Mouse (Mus musculus): ENCODE results near the gene Tril. TPM values are rescaled to one million over a fixed set of nuclear protein-coding genes. Genes with fewer than 3 reads are reported as not detected.

Tril gene
- not detected for polyA plus RNA-seq (2017; shearing (Covaris generic))

DNA sequence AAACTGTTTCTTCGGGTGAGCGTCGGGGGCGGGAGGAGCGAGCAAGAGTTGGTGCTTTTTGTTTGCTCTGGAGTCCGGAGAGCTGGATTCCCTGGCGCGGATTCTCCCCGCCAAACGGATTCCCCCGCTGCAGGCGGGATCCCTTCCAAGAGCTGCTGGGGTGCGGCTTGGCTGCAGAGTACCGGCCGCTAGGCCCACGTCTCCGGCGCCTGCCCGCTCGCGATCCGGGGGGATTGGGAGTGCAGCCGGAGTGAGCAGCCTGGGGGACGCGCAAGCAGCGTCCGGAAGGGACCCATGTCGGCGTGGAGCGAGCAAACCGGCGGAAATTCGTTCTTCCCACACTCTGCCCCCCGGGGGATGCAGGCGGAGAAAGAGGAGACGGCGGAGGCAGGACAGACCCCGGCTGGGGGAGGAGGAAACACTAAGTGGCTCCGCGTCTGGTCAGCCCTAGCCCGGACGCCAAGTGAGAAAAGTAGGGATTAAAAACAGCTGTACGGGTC, at the start of gene Tril:
Gene Tril, minus strand, starts transcription at position 345 of the 500 bp plus-strand sequence.

Other genes with a start within 250 kb of the Tril start
- gene Cpvl, start 157.8 kb upstream of the Tril start, polyA plus RNA-seq (2017; shearing (Covaris generic)) = not detected
- gene Chn2, start 218.7 kb upstream of the Tril start, polyA plus RNA-seq (2017; shearing (Covaris generic)) = 5.7 TPM